ENCODE assay signal across 14 mouse cellular contexts in genomic region chr12:53682036-53682435, GRCm38 (mm10).
DNase-seq lines count a peak whose midpoint lies in the region; TF ChIP-seq lines count a peak whose summit lies in the region.
"Had no signal": no experiment of that assay in that cellular context is flagged by ENCODE, and none has a peak within 500 bp of the region (broad histone marks: within the 10 kb centered on the region; RNA-seq: fewer than 3 reads in every experiment).

No protein-coding gene starts in this region.

- H3K27me3 ChIP-seq in heart, adult 2 months (ENCODE audit: control insufficient read depth, insufficient read depth, low read length): no peaks in the 10 kb centered on the region
- no peaks in the 10 kb centered on the region for H3K27me3 ChIP-seq in ES-Bruce4 (ENCODE audit: control insufficient read depth, insufficient read depth, low read length, poor library complexity, severe bottlenecking)
- H3K27me3 ChIP-seq: megakaryocyte, embryonic 14.5 days; neural tube, embryonic 15.5 days had no signal

- no peak overlapping the region for H3K4me3 ChIP-seq in heart, adult 2 months
- no peak overlapping the region for H3K4me3 ChIP-seq in left cerebral cortex, adult 2 months
- H3K4me3 ChIP-seq in ES-Bruce4 (ENCODE audit: low read depth, low read length): no peak overlapping the region
- H3K4me3 ChIP-seq: megakaryocyte, embryonic 14.5 days; neural tube, embryonic 15.5 days had no signal

- no peak for TF ChIP-seq POLR2A in heart, adult 2 months (IDR thresholded peaks at IDR 0.05; ENCODE audit: insufficient read depth, low read depth, low read length)
- TF ChIP-seq POLR2A in ES-Bruce4 (IDR thresholded peaks at IDR 0.05; ENCODE audit: insufficient read depth, low read length): no peak

- H3K79me2 ChIP-seq in heart, adult 2 months (replicated peaks; ENCODE audit: control insufficient read depth, insufficient read depth, low read length): no peaks in the 10 kb centered on the region

- TF ChIP-seq EP300 in heart, adult 2 months (IDR thresholded peaks at IDR 0.05; ENCODE audit: insufficient read depth, low read depth, low read length): no peak
- no peak for TF ChIP-seq EP300 in ES-Bruce4 (IDR thresholded peaks at IDR 0.05; ENCODE audit: insufficient read depth, low read depth, low read length)

- H3K27ac ChIP-seq in heart, adult 2 months: no peak overlapping the region
- H3K27ac ChIP-seq in left cerebral cortex, adult 2 months: no peak overlapping the region
- H3K27ac ChIP-seq in ES-Bruce4 (ENCODE audit: insufficient read depth, low read length): no peak overlapping the region
- H3K27ac ChIP-seq: neural tube, embryonic 15.5 days had no signal

- H3K36me3 ChIP-seq in heart, adult 2 months (ENCODE audit: control insufficient read depth, insufficient read depth, low read length): no peaks in the 10 kb centered on the region
- no peaks in the 10 kb centered on the region for H3K36me3 ChIP-seq in ES-Bruce4 (ENCODE audit: control insufficient read depth, insufficient read depth, low read length, poor library complexity, severe bottlenecking)
- H3K36me3 ChIP-seq: neural tube, embryonic 15.5 days had no signal

- H3K9ac ChIP-seq in heart, adult 2 months (ENCODE audit: low read depth, low read length): no peak overlapping the region
- no peak overlapping the region for H3K9ac ChIP-seq in ES-Bruce4 (ENCODE audit: low read depth, poor library complexity, severe bottlenecking)
- H3K9ac ChIP-seq: neural tube, embryonic 15.5 days had no signal

- DNase-seq in heart, adult 2 months: no peak
- DNase-seq in heart, postnatal 10 days: no peak
- DNase-seq in left cerebral cortex, adult 2 months (ENCODE audit: extremely low spot score in 1 of 2, low spot score in 2 of 2): no peak
- DNase-seq in left cerebral cortex, adult 18-20 months (ENCODE audit: low spot score in 2 of 2): no peak
- DNase-seq in embryo, embryonic 10.5 days (ENCODE audit: low spot score): peak; percentile 51
- no peak for DNase-seq in Muller cell, postnatal 12 days (ENCODE audit: inconsistent ontology term)
- DNase-seq in gastrocnemius, postnatal 25 days: no peak
- DNase-seq: adrenal gland, postnatal 10 days; cerebellum, adult 8-10 months; layer of hippocampus, postnatal 36 days; thymus, adult 18-20 months had no signal

- TF ChIP-seq CTCF in heart, adult 2 months (IDR thresholded peaks at IDR 0.05): peak; percentile 16; the same call in 1 of the 2 replicates
- TF ChIP-seq CTCF in left cerebral cortex, adult 2 months (IDR thresholded peaks at IDR 0.05): peak; percentile 21
- peak; percentile 28 for TF ChIP-seq CTCF in ES-Bruce4 (IDR thresholded peaks at IDR 0.05; ENCODE audit: low read depth, low read length)

- no peaks in the 10 kb centered on the region for H3K4me1 ChIP-seq in heart, adult 2 months (ENCODE audit: control insufficient read depth, insufficient read depth, low read length)
- H3K4me1 ChIP-seq in ES-Bruce4 (ENCODE audit: control insufficient read depth, insufficient read depth, low read length): no peaks in the 10 kb centered on the region
- H3K4me1 ChIP-seq: megakaryocyte, embryonic 14.5 days; neural tube, embryonic 15.5 days had no signal

- intact Hi-C loops in heart, adult 2 months (cut with DNase I): no loop called here
- intact Hi-C loops in heart, postnatal 10 days (cut with DNase I): no loop called here
- intact Hi-C loops in left cerebral cortex, adult 2 months (cut with DNase I): no loop called here

- 37% methylated on average over 3 of the region's 3 CpGs for WGBS in heart, adult 2 months

- no peaks in the 10 kb centered on the region for H3K9me3 ChIP-seq in ES-Bruce4 (replicated peaks; ENCODE audit: control insufficient read depth, insufficient read depth, low read length, poor library complexity, severe bottlenecking)
- H3K9me3 ChIP-seq: neural tube, embryonic 15.5 days had no signal
